Mouse (Mus musculus): ENCODE data around the gene Tmem9.

DNA sequence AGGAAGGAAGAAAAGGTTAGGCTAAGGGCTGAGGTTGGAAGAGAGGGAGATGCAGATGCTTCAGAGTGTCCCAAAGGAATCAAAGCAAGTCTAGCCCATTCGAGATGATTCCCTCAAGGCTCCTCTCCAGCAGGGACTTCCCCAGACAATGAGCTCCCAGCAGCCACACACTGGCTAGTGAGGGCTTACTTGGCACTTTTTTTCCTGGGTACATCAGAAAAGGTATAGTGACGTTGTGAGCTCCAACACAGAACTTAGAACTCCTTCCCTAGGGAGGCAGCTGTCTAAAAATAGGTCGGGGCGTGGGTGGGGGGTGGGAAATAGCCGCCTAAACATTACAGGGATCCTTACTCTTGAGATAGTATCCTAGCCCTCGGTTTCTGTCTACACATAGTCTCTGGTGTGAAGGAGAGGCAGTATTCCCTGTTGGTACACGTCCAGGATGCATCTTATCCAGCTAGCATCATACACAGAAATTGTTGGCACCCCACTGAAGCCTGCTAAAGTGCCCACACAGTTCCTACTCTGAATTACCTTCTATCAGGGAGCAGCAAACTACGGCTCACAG is 8.1 kb upstream of the Tmem9 start:
- no peak for TF ChIP-seq CTCF (IDR thresholded peaks at IDR 0.05; ENCODE audit: low read depth, low read length)
- TF ChIP-seq POLR2A (IDR thresholded peaks at IDR 0.05; ENCODE audit: insufficient read depth, low read length): no peak
- no peak for TF ChIP-seq EP300 (IDR thresholded peaks at IDR 0.05; ENCODE audit: insufficient read depth, low read depth, low read length)
